Mouse (Mus musculus) kidney, adult 2 months (tissue): ENCODE measurements around the gene Gpr137.

ENCODE experiments used
- CTCF ChIP-seq: fragments of 200-500 bp; conservative IDR thresholded peaks from 2 replicates; pipeline ENCODE4 v1.5.1; 2011; ENCODE audit warnings: low read depth, mild to moderate bottlenecking, control low read depth, low read length, moderate library complexity, mixed read lengths; ENCODE audit not compliant: insufficient read depth, insufficient read length
- POLR2A ChIP-seq: fragments of 200-500 bp; IDR thresholded peaks from one replicate; pipeline ENCODE4 v1.6.1; 2011; ENCODE audit warnings: low read depth, low read length, control low read depth

GRCm38 (mm10) chr19:6979001-6979479, 36.8 kb upstream of the Gpr137 start:
- TF ChIP-seq CTCF: no peak
- no peak for TF ChIP-seq POLR2A
